Mouse (Mus musculus) limb, embryonic 13.5 days (tissue): Measurements from ENCODE around the gene Lamtor2. TPM values are rescaled to one million over a fixed set of nuclear protein-coding genes. Genes with fewer than 3 reads are reported as not detected.
A peak's percentile ranks its signal among the peaks of the same experiment; 100 is the strongest.

Source experiments
- ATAC-seq: fragments of 200-750 bp; cut with Nextera tagmentation; 2 replicates; pipeline ENCODE4 v1.8.0; 2017; ENCODE audit warnings: low read depth, moderate number of reproducible peaks, moderate TSS enrichment; ENCODE audit not compliant: low FRiP score
- H3K27ac ChIP-seq: fragments of 300-500 bp; sonication (generic); 2 replicates; pipeline ENCODE4 v1.5.1; 2015; ENCODE audit warnings: inconsistent platforms, mild to moderate bottlenecking, moderate library complexity
- H3K27me3 ChIP-seq: fragments of 300-500 bp; sonication (generic); 2 replicates; pipeline ENCODE4 v1.6.1; 2015; ENCODE audit warnings: mild to moderate bottlenecking, inconsistent platforms
- H3K36me3 ChIP-seq: fragments of 300-500 bp; sonication (generic); 2 replicates; pipeline ENCODE4 v1.6.1; 2015; ENCODE audit warnings: inconsistent platforms, mild to moderate bottlenecking, moderate library complexity
- H3K4me1 ChIP-seq: fragments of 300-500 bp; sonication (generic); 2 replicates; pipeline ENCODE4 v1.6.1; 2015; ENCODE audit warnings: inconsistent platforms
- H3K4me2 ChIP-seq: fragments of 300-500 bp; sonication (generic); replicated peaks from 2 replicates; pipeline ENCODE4 v1.6.1; 2015; ENCODE audit warnings: inconsistent platforms, mild to moderate bottlenecking, moderate library complexity
- H3K4me3 ChIP-seq: fragments of 300-500 bp; sonication (generic); 2 replicates; pipeline ENCODE4 v1.5.1; 2015; ENCODE audit warnings: moderate library complexity, mild to moderate bottlenecking, inconsistent platforms
- H3K9ac ChIP-seq: fragments of 300-500 bp; sonication (generic); 2 replicates; pipeline ENCODE4 v1.6.1; 2015; ENCODE audit warnings: mild to moderate bottlenecking, inconsistent platforms
- H3K9me3 ChIP-seq: fragments of 300-500 bp; sonication (generic); 2 replicates; pipeline ENCODE4 v1.6.1; 2016; ENCODE audit warnings: inconsistent platforms
- WGBS: fragments of 180-500 bp; shearing (Covaris S2); methylation state at CpG from one replicate; pipeline ENCODE4 v1.1.7; 2015; 5-methylcytosine and 5-hydroxymethylcytosine counted together
- polyA plus RNA-seq: library from polyadenylated mRNA; unstranded; fragments of >200 nt; fragmentation: Nextera tagmentation; extraction: Ambion mirVana; gene quantifications from 2 replicates; pipeline ENCODE4 v1.2.1, GENCODE M21; 2015

The Lamtor2 gene
- polyA plus RNA-seq, 1 experiment from 2014 or later = 147 TPM

DNA sequence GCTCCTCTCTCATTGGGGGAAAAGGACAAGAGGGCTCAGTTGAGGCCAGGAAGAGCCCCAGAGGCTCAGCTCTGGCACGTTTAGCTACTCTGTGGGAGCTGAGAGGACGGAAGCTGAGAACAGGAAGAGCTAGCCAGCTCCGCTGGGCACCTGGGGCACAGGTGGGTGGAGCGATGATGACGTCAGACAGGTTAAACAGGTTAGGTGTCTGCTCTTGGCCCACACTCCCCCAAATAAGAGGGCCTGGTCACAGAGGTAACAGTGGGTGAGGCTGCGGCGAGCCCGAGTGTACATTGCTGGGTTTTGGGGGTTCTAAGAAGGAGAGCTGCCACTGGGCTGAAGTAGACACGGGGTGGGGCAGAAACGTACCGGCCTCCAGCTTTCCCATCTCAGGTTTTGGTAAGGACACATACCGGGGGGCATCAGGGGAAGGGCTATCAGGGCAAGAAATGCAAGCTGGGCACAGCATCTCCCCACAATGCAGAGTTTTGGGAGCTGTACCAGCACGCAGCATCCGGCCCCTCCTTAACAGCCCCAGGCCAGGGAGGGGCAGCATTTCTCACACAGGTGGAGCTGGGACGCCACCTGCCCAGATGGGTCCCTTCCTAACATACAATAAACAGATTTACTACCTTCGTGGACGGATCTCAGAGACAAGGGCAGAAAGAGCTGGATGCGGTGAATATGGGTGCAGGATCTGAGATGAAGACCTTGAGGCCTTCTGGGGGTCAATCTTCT is 4.5 kb downstream of the Lamtor2 start, which contains the start of gene Rab25:
Rab25 (minus strand) TSS at position 121 of the 738 bp plus-strand sequence.
- Histone ChIP-seq H3K4me3 (no peak within 1 kb of the TSS), H3K27ac (no peak within 1 kb of the TSS), H3K4me1 (peaks cover 16% of the 10 kb centered on the region), H3K36me3 (no peaks in the 10 kb centered on the region), H3K4me2 (0 out of 2 replicates have a peak within 1 kb of the TSS, but pooled peaks have one; percentile 9), H3K9me3 (no peaks in the 10 kb centered on the region), H3K9ac (no peak within 1 kb of the TSS), H3K27me3 (no peaks in the 10 kb centered on the region)
- no peak for ATAC-seq
- WGBS = 46% methylated on average over 18 of the region's 18 CpGs

DNA sequence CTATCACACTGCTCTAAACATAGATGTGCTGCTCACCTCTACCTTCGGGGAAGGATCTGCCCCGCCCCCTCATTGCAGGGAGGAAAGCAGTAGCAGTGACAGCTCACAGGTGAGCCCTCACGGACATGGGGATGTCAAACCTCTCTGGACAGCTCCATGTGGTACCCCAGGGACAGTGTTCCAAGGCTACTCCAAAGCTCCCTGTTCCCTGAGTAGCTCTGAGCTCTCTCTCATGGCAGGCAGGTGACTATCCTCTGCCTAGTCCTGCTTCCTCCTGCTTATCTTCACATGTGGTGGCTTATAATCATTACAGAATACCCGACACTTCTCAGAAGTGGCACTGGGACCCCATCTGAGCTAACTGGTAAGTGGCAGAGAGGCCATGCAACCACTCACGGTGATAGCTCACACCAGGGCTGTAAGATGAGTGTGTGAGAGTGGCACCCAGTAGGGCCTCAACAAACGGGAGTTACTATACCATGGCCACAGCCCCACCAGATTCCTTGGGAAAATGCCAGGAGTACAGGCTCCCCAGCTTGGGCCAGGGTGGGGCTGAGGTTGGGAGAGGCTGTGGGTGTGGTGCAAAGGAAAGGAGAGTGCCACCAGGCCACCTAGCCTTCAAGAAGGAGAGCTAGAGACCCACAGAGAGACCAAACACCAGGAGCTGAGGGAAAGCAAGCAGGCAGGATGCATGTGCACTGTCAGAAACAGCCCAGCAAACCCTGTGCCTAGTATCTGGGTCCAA is 6.0 kb downstream of the Lamtor2 start:
- no peaks in the 10 kb centered on the region for H3K36me3 ChIP-seq
- H3K4me3 ChIP-seq = no peak overlapping the region
- H3K4me1 ChIP-seq = peaks cover 18% of the 10 kb centered on the region
- H3K9me3 ChIP-seq = no peaks in the 10 kb centered on the region
- WGBS = 70% methylated on average over 6 of the region's 6 CpGs
- H3K9ac ChIP-seq = no peak overlapping the region
- H3K27ac ChIP-seq = no peak overlapping the region
- H3K27me3 ChIP-seq = no peaks in the 10 kb centered on the region
- no peak overlapping the region for H3K4me2 ChIP-seq
- ATAC-seq = no peak

DNA sequence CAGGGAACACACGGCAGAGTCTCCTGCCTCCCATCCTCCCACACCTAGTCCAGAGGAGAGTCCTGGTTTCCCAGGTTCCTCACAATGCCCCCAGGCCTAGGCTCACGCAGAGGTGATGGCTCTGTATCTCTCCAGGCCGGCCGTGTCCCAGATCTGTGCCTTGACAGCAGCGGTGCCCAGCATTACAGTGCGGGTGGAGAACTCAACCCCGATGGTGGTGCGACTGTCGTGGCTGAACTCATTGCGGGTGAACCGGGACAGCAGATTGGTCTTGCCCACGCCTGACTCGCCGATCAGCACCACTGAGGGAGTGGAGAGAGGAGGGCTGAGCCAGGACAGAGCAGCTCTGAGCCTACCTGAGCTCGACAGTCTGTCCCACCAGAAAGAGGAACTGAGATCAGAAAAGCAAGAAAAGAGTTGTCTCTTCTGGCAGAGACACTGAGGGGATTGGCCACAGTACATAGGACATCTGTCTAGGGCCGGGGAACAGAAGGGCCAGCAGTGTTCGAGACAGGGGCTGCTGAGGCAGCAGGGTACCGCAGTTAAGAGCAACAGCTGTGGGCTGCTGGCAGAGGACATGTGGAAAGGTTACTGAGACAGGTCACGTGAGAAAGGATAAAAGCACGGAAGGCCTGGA is 7.8 kb downstream of the Lamtor2 start:
- no peak for ATAC-seq
- Histone ChIP-seq H3K4me2 (no peak overlapping the region), H3K9me3 (no peaks in the 10 kb centered on the region), H3K4me1 (peaks cover 21% of the 10 kb centered on the region), H3K36me3 (peaks cover 14% of the 10 kb centered on the region), H3K27me3 (no peaks in the 10 kb centered on the region), H3K4me3 (no peak overlapping the region), H3K9ac (no peak overlapping the region), H3K27ac (no peak overlapping the region)
- WGBS = 53% methylated on average over 20 of the region's 20 CpGs

DNA sequence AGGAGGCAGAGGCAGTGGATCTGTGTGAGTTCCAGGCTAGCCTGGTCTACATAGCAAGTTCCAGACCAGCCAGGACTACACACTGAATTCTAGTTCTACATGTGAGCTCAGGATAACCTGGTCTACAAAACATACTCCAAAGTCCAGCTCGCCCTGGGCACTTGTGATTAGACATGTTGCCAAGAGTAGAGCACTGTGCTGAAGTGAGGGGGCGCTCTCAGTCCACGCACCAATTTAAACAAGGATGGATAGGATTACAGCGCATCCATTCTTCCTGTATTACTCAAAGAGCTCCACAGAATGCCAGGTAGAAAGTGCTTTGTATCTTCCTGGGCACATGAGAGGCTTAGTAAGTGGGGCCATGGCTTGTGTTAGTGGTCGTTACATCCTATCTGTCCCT is 8.4 kb downstream of the Lamtor2 start:
- H3K36me3 ChIP-seq = peaks cover 17% of the 10 kb centered on the region
- H3K4me3 ChIP-seq = no peak overlapping the region
- WGBS = 40% methylated on average over 5 of the region's 5 CpGs
- H3K27ac ChIP-seq = no peak overlapping the region
- peaks cover 24% of the 10 kb centered on the region for H3K4me1 ChIP-seq
- ATAC-seq = no peak
- H3K9ac ChIP-seq = no peak overlapping the region
- H3K4me2 ChIP-seq = no peak overlapping the region
- no peaks in the 10 kb centered on the region for H3K9me3 ChIP-seq
- H3K27me3 ChIP-seq = no peaks in the 10 kb centered on the region

DNA sequence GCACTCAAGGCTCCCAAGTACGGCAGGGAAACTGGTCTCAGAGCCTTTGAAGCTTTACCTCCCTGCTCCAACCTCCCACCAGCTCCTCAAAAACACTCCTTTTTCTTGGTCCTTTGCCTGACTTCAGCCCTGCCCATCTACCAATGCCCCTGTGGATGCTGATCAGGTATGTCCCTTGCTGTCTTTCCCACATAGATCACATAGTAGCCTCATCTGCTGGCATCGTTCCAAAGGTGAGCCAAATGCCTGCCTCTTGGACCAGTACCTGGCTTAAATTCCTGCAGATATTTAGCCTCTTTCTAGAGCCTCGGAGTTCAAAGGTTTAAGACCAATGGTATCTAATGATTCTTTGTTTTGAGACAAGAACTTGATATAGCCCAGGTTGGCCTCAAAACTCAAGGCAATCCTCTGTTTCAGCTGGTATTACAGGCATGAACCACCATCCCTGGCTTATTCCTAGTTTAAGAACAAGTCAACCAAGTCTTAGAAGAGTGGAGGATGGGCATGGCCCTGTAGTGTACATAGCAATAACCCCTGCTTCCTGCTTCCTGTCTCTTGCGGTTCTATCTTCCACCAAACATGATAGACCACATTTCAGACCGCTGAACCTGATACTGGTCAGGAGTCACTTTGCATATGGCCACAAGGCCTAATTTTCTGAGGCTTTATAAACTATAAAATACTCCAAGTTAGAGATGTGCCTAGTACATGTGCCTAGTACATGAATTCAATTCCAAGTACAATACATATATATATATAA is 9.0 kb downstream of the Lamtor2 start:
- 71% methylated on average over 5 of the region's 5 CpGs for WGBS
- Histone ChIP-seq H3K27ac (no peak overlapping the region), H3K4me1 (peaks cover 29% of the 10 kb centered on the region)

DNA sequence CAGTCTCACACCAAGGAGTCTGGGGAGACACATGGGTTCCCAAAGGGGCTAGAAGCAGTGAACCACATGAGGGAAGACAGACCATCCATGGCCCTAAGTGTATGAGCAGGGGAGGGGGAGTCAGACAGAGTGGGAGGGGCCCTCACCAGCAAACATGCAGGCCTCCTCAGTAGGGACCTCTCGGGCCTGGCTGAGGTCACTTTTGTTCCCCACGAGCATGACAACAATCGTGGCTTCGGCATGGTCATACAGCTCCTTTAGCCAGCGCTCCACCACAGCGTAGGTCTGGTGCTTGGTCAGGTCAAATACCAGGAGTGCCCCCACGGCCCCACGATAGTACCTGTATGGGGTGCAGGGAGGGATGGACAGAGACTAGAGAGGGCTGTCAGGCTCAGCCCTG is 9.7 kb downstream of the Lamtor2 start:
- H3K27me3 ChIP-seq = no peaks in the 10 kb centered on the region
- ATAC-seq = no peak
- H3K4me3 ChIP-seq = no peak overlapping the region
- H3K9me3 ChIP-seq = no peaks in the 10 kb centered on the region
- peaks cover 25% of the 10 kb centered on the region for H3K36me3 ChIP-seq
- no peak overlapping the region for H3K27ac ChIP-seq
- H3K9ac ChIP-seq = no peak overlapping the region
- 79% methylated on average over 8 of the region's 8 CpGs for WGBS
- peaks cover 35% of the 10 kb centered on the region for H3K4me1 ChIP-seq
- H3K4me2 ChIP-seq = no peak overlapping the region

More for the DNA sequence above, 9.0 kb downstream of the Lamtor2 start:
- no peak overlapping the region for H3K4me3 ChIP-seq
- H3K9ac ChIP-seq = no peak overlapping the region
- H3K4me2 ChIP-seq = no peak overlapping the region
- ATAC-seq = no peak
- H3K36me3 ChIP-seq = peaks cover 18% of the 10 kb centered on the region
- H3K27me3 ChIP-seq = no peaks in the 10 kb centered on the region
- H3K9me3 ChIP-seq = no peaks in the 10 kb centered on the region

DNA sequence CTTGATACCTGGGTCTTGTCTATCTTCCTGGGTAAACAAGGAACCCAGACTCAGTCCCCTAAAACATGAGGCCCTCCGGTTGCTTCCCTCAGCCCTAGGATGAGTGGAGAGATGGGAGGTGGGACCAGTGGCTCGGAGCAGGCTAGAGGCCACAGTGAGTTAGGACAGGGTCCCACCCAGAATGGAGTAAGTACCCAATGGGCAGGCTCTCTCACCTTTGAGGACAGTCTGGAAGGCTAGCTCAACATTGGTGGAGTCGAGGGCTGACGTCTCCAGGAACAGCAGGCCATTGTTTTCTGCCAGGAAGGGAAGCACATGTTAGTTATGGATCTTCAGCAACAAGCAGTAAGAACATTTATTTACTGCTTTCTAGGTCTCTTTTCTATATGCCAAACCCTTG is 10.4 kb downstream of the Lamtor2 start:
- peaks cover 42% of the 10 kb centered on the region for H3K4me1 ChIP-seq
- H3K4me3 ChIP-seq = no peak overlapping the region
- H3K4me2 ChIP-seq = no peak overlapping the region
- ATAC-seq = no peak
- H3K36me3 ChIP-seq = peaks cover 32% of the 10 kb centered on the region
- WGBS = 59% methylated on average over 4 of the region's 4 CpGs
- no peaks in the 10 kb centered on the region for H3K9me3 ChIP-seq
- H3K27me3 ChIP-seq = no peaks in the 10 kb centered on the region
- H3K9ac ChIP-seq = no peak overlapping the region
- H3K27ac ChIP-seq = peak overlapping the region; percentile 33; the same call in 1 of the 2 replicates

DNA sequence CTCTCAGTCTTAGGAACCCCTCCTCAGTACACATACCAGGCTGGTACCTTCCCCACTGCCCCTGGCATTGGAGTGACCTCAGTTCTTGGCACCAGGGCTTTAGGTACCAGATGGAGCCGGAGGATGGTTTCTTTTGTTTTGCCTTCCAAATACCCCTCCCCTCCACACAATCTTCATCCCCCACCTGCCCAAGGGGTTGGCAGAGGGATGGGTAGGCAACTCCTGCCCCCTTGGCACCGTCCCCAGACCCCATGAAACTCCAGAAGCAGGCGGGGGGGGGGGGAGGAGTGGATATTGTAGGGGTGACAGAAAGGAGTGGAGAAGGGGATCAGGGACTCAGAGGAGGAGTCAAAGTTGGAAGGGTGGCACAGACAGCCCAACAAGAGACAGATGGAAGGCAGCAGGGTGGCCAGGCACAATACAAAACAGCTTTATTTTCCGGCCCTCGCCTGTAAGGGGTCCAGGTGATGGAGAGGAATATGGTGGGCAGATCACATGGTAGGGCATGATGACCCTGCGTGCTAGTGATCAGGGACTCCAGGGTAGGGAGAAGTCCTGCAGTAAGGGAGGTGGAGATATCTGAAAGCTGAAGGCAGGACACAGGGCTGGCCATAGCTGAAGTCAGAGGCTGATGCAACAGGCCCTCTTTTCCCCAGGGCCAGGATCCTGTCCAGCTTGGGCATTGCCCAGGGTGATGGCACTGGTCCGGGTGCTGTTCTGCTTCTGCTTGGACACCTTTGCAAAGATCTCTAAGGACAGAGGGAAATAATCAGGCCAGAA is 11.1 kb downstream of the Lamtor2 start:
- peaks cover 49% of the 10 kb centered on the region for H3K4me1 ChIP-seq
- no peak overlapping the region for H3K9ac ChIP-seq
- H3K4me3 ChIP-seq = no peak overlapping the region
- H3K36me3 ChIP-seq = peaks cover 39% of the 10 kb centered on the region
- H3K27me3 ChIP-seq = no peaks in the 10 kb centered on the region
- H3K4me2 ChIP-seq = no peak overlapping the region
- 64% methylated on average over 7 of the region's 7 CpGs for WGBS
- peak overlapping the region; percentile 33; the same call in 1 of the 2 replicates for H3K27ac ChIP-seq
- ATAC-seq = no peak; the same call in 1 of the 2 replicates
- no peaks in the 10 kb centered on the region for H3K9me3 ChIP-seq

DNA sequence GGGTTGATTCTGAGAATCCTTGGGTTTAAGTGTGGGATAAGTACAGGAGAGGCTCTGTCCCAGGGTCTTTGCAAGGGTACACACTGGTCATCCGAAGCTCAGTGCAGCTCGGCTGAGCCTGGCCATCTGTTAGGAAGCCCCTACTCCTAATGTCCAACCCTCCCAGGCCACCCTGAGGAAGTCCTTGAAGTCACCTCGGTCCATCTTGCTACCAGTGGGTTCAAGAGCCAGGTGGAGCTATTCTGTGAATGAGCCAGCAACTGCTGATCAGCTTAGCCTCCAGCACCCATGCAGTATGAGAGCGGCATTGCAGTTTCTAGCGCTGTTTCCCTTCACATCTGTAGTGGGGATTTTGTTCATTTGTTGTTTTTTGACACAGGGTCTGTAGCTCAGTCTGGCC is 12.8 kb downstream of the Lamtor2 start:
- Histone ChIP-seq H3K27me3 (no peaks in the 10 kb centered on the region), H3K27ac (peak overlapping the region; percentile 48; the same call in 1 of the 2 replicates), H3K4me2 (no peak overlapping the region), H3K9ac (peak overlapping the region; percentile 4; the same call in 1 of the 2 replicates), H3K36me3 (peaks cover 55% of the 10 kb centered on the region), H3K4me1 (peaks cover 63% of the 10 kb centered on the region), H3K4me3 (no peak overlapping the region), H3K9me3 (no peaks in the 10 kb centered on the region)
- 62% methylated on average over 5 of the region's 5 CpGs for WGBS
- ATAC-seq = no peak

DNA sequence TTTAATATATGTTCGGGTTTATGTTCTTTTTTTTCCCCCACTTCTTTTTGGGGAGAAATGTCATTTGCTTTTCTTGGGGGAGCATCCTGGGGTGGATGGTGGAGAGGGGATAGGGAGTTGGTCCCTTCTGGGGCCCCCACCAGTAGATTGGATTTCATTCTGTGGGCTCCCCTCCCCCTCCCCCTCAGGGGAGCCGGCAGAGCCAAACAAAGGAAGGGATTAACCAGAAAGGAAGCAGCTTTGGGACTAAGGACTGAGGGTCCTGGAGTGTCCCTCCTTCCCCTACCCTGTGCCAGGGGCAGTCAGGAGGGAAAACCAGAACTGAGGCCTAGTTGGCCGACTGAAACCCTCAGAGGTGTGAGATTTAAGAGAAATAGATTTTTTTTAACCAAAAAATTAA is 13.5 kb downstream of the Lamtor2 start:
- no peak overlapping the region for H3K9ac ChIP-seq
- no peak for ATAC-seq
- H3K27ac ChIP-seq = peak overlapping the region; percentile 34; the same call in 1 of the 2 replicates
- H3K4me2 ChIP-seq = no peak overlapping the region
- peaks cover 55% of the 10 kb centered on the region for H3K36me3 ChIP-seq
- peaks cover 68% of the 10 kb centered on the region for H3K4me1 ChIP-seq
- no peaks in the 10 kb centered on the region for H3K27me3 ChIP-seq
- H3K9me3 ChIP-seq = no peaks in the 10 kb centered on the region
- WGBS = 26% methylated on average over 3 of the region's 3 CpGs
- H3K4me3 ChIP-seq = no peak overlapping the region
